Mouse (Mus musculus) spleen, adult 12 weeks (tissue): ENCODE measurements around the gene Sohlh2.
"Not testable (repeated sequence)": the region's sequence is repeated elsewhere in the genome, so short reads cannot be mapped to it uniquely, and the experiment has no call there.

Source experiments
- DNase-seq: peaks from one replicate; pipeline ENCODE4 v3.0.0; 2022; ENCODE audit warnings: low spot score

Gene Sohlh2

DNA sequence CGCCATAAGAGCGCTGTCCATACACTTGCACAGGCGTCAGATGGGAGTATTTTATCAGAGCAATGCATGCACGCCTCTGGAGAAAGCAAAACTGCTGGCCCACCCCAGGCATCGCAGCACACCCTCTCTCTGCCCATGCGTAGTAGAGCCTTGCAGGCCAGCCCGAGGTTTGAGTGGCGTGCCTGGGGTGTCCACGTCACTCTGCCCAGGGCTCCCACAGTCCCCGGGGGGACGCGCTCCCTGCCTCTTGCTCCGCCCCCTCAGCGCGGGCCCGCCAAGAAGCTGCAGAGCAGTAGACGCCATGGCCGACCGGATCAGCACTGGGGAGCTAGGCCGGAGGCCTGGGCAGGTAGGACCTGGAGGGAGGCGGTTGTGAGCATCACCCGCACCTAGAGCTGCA is at the start of gene Sohlh2:
Gene Sohlh2 (plus strand): TSS at position 263 of the 400 bp plus-strand sequence.
- DNase-seq, result no peak

DNA sequence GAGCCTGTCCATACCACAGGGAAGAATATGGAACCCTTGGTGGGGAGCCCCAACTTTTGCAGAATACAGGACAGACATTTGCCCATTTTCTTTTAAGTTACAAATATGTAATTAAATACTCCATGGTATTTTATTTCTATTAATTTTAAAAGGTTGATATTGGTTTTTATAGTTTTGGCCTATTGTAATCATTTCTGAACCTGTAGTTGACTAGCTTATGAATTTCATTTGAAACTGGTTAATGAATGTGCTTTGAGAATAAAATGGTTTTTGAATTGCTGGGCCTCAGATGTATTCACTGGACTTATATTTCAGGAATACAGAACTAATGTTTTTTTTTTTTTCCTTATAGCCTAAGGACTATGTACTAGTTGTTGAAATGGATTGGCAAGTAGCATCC is 44.8 kb upstream of the Sohlh2 start, which contains the start of gene Ccdc169:
Gene Ccdc169 (plus strand): TSS at position 301 of the 400 bp plus-strand sequence.
- no peak for DNase-seq

DNA sequence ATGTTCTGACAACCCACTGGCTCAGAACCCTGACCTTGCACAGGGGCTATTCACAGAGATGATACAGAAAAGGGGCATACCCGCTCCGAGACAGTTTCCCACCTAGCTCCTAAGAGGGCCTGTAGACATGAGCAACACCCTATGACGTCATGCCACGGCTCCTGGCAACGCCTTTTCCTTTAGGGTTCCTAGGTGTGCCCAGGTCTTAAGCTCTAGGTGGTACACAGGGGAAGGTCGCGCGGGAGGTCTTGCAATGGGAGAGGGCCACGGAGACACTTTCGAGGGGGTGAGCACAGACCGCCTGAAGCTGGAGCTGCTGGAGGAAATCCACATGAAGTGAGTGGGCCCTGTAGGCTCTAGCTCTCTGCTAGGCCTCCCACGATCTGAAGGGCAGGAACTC is 42.0 kb upstream of the Sohlh2 start:
- DNase-seq, result no peak

DNA sequence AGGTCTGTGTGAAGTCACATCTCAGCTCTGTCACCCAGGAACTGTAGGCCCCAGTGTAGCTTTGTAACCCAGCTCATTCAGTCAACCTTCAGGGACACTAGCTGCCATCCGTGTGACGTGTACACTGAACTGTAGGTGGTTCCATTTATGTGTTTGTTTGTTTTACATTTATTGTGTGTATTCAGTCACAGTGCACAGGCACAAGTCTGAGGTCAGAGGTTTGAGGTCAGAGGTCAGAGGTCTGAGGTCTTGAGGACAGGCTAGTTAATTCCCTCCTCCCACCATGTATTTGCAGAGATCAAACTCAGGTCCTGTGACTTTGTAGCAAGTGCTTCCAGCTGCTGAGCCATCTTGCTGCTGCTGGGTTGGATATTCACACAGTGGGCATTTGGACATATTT is 40.4 kb upstream of the Sohlh2 start:
- DNase-seq, result no peak

DNA sequence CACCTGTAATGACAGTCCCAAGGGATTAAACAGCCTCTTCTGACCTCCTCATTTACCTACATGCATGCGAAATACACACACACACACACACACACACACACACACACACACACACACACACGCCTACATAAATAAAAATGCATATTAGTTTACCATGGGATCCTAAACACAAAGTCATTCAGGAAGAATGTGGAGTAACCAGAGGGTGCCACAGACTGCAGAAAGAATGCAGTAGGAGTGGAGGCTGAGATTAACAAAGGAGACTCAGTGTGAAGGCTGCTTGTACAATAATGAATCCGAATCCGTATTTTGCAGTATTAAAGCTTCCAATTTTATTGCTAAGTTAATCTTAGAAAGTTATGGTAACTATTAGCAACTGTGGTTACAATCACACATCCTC is 36.9 kb upstream of the Sohlh2 start:
- no peak for DNase-seq

DNA sequence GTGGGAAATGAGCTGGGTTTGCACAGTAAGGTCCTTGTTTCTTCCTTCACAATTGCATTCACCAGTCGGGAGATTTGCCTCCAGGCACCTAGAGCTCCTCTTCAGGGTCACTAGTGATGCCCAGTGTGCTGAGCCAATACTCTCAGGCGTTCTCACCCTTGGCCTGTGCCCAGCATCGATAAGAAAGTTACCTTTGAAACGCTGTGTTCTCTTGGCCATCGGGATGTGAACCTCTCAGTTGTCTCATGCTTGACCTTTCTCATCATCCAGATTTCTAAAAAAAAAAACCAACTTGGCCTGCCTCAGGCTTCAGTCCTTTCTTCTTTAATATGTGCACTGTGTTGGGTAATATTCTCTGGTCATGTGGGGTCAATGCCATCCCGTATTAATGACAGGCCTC is 35.4 kb upstream of the Sohlh2 start:
- DNase-seq, result no peak

DNA sequence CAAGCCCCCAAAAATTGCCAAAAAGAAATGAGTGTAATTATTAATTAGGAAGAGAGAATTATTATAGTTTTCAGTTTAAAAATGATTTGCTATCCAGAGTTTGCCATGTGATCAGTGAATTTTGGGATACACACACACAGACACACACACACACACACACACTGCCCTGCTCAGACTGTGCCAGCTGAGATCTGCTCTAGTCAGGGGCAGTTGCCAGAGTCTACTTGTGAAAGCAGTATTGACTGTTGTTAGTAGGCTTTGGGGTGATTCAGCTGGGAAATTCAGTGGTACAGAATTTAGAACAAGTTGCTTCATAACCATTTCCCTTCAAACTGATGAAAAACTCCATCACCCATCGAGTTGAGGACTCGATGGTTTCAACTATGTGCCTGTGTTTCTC is 34.7 kb upstream of the Sohlh2 start:
- no peak for DNase-seq

DNA sequence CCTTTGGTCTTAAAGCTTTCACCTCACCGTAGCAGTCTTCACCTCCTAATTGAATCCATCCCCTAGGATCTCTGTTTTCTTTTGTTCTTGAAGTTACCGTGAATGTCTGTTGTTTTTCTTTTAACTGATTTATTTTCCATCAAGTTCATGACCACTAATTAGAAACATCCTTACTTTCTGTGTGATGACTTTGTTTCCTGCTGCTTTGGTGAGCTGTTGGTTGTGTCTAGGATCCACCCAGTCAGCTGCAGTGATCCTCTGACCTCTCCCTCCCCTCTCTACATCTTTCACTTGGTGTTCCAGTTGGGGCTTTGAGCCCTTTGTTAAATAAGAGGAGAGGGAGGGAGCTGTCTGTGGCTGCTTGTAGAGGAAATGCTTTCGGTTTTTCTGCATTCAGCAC is 33.7 kb upstream of the Sohlh2 start:
- no peak for DNase-seq

DNA sequence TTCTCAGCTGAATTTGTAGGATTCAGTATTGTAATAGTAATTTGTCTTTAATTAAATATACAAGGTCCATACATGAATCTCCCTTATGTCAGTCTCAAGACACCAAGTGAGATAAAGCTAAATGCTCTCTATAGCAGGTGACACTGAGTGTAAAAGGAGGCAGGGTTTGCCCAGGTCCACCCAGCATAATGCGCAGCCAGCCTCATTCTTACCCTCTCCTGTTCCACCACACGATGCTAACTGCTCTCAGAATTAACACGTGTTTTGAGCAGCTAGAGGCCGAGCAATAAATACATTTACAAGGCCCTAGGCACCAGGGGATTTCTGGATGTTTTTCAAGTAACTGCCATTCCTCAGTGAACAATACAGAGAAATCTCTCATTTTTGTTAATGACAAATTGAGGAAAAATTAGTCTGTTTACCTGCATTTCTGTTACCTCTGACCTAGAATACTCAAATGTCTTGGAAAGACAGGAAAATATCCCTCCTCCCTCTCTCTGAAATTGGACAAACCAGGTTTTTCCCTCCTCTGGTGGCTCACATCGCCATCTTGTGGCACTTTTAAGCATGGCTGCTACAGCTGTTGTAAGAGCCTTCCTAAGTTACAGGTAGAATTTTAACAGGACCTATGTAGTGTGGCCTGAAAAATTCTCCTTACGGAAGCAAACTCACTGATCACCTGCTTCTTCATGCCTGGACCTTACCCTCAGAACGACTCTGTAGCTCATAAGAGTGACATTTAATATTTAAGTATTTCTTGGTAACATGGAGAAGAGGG is 30.0 kb upstream of the Sohlh2 start:
- no peak for DNase-seq

DNA sequence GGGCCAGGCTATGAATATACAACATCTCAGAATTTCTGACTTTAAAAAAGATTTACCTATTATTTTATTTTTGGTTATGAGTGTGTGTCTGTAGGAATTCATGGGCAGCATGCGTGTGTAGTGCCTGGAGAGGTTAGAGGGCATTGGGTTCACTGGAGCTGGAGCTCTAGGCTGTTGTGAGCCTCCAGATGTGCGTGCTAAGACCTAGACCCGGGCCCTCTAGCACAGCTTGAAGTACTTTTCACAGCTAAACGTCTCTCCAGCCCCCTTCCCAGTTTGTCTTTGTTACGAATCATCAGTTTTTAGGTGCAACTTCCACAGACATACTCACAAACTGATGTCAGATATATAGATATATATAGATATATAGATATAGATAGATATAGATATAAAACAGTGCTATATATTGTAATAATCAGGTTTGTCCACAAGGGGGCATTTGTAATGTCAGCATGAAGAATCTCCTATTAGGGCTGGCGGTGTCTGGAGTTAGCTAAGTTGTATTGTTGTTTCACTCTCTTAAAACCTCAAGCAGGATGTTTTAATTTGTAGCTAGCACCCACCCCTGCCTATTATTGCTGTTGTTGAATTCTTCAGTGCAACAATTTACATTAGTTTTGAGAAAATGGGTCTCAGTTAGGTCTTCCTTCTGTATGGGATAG is 29.0 kb upstream of the Sohlh2 start:
- DNase-seq, result no peak

DNA sequence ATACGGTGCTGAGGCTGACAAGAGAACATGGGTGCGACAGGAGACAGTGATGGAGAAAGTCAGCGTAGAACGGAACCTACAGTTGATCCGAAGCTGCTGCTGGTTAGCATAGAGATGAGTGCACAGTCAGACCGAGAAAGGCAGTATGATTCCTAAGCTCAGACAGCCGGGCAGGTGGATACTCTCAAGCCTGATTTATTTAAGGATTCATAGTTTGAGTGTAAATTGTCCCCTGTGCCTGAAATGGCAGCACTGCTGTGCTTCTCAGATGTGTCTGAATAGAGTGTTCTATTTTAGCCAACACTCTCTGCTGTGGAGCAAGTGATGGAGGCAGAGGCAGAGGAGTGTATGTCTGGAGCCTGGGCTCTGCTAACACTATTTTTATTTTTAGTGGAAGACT is 27.7 kb upstream of the Sohlh2 start:
- no peak for DNase-seq

DNA sequence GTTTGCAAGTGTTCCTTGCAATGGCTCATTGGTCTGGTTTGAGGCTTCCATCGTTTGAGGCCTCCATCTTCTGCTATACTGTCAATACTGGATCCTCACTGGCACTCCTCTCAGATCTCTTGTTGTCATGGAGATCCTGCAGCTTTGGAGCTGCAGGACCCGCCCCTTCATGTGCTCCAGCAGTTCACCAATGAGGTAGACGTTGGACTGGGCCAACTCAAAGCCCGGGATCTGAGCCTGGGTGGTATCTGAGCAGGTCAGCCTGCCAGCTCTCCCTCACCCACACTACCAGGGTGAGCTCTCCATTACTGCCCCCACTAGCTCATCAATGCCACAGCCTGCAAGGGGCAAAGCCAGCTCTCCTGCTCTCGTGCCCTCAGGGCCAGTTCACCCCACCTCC is 24.4 kb upstream of the Sohlh2 start:
- DNase-seq, result no peak

DNA sequence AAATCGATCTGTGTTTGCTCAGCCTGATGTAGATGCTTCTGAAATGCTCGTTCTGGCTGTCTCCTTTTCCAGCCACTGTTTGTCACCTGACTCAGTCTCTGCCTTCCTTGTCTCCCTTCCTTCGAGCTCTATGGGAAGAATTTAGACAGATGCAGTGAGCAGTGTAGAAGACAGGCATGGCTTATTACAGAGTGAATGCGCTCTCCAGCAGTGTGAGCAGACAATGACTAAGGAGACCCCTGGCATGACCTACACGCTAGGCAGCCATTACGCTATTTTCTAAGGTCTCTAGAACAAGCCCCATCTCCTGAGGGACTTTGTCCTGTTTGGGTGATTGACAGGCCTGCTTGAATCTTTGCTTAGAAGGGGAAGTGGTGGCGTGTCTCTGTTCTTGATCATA is 20.7 kb upstream of the Sohlh2 start:
- no peak for DNase-seq

DNA sequence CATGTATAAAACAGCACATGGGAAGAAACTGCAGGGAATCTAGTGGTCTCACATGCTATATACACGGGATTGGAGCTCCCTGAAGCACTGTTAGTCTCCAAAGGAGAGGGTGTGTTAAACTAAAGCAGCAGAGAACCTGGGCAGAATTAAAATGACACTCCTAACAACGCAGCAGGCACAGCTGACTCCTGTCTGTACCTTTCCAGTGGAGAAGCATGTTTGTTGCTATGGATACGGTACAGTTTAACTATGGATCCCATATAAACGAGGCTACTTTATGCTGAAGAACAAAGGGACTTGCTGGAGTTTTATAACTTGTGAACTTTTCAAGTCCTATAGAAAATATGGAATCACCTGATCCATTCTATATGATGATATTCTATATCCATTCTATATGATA is 18.3 kb upstream of the Sohlh2 start:
- no peak for DNase-seq

DNA sequence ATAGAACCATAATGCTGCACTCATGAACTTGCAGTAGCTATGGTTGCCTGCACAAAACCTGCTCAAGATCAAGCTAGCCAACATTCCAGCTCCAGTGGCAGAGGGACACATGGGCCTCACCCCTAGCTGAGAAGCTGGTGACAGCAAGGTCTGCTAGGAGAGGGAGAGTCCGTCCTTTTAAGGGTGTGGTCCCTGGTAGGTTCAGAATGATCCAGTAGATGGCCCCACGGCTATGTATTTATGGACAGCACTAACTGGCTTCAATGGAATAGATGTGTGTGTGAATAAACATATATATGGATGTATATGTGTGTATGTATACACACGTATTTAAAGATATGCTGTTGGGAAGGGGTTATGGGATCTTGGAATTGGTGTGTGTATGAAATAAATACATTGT is 9.3 kb upstream of the Sohlh2 start:
- DNase-seq, result no peak

DNA sequence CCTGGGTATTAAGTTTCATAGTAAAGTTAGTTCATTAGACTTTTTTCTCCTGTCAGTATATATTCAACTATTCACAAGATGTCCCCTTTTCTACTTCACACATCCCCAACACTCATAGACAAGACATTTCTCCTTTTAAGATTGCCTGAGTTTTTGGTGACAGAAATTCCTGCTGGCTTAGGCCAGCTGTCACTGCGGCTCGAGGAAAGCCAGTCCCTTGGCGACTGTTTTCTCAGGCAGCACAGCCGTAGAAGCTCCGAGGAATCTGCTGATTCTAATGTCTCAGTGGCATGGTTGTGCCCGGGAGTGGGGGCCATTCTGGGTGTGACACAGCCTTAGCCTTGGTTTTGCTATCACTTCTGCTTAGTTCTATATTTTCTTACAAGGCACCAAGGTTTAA is 4.6 kb upstream of the Sohlh2 start:
- no peak for DNase-seq

DNA sequence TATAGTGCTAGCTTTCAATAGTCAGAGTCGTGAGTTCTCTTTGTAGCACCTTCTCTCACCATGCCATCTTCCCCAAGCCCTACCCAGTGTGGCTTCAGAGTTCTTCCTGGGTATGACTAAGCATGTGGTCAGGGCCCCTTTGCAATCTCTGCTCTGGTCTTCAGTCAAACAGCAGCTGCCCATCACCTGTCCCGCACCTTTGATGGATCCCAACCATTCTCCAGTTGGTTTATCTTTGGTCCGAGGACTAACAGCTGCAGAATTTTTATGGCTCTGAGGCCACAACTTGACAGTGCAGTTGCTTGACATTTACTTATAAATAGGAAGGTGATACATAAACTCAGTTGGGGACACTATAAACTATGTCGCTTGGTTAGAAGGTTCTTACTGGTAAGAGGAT is 9.8 kb downstream of the Sohlh2 start:
- DNase-seq, result no peak

DNA sequence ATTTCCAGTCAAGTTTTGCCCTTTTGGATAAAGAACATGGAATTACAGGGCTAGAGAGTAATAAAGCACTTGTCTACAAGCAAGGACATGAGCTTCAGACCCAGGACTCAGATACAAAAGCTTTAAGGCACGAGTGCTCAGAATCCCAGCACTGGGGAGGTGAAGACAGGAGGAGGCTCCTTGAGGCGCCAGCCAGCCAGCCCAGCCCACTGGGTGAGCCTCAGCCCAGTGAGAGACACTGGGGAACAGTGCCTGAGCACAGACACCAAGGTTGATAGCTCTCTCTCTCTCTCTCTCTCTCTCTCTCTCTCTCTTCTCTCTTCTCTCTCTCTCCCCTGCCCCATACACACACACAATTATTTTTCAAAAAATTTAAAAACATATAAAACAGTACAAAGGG is 11.5 kb downstream of the Sohlh2 start:
- no peak for DNase-seq

DNA sequence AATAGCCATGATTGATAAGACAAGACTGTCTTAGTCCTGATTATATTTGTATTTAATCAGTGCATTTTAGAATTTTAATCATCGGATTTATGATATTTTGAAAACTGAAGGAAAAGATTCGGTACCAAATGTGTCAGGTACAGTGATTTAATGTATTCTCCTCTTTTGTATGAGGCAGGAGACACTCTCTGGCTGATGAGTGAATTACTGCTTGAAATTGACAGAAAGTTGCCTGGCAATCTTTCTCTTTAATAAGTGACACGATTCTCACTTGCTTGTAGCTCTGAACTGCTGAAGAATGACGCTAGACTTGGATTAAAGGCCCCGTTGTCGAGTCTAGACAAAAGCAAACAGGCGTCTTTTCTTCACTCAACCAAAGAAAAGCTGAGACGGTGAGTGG is 13.0 kb downstream of the Sohlh2 start:
- DNase-seq, result no peak

DNA sequence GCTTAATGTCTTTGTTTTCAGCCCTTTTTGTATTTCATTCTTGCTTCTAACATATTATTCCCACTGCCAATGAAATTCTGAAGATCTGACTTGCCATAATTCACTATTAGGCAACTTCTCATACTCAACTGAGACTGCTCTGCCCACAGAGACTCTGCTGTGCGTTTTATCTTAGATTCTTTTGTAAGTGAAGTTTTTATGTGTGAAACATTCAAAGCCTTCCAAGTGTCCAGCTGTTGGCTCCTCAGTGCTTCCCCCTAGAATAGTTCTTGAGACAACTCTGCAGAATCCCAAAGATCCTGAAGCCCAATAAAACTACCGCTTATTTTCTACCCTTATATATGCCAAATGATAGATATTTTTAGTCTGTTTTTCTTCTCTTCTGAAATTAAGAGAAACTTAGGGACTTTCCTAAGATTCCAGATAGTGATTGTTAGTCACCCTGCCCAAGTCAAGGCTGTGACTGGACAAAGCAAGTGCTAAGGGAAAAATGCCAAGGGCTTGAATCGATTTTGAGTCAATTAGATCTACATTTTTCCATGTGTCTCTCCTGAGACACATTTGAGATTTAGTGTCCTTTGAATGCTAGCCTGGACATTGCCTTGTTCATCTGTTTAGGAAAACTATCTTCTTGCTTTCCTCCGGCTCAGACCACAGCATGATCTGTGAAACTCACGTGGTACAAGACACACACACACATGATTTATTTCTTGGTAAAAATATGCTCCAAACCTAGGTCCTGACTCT is 13.9 kb downstream of the Sohlh2 start:
- no peak for DNase-seq

DNA sequence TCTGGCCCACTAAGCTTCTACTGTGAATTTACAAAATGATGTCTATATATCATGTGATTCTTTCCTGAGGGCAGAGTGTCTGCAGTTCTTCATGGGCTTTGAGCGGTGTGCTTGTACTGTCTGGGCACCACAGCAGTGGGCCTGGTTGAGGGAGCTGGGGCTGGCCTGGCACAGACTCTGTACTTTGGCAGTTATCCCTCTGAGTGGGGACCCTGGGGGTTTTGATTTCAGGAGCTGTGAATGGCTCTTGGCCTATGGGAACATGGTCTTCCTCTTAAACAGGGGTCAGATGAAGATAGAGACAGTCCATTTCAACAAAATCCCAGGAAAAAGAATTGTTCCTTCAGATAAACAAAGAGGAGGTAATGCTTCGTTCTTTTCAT is 14.5 kb downstream of the Sohlh2 start:
- DNase-seq, result no peak

DNA sequence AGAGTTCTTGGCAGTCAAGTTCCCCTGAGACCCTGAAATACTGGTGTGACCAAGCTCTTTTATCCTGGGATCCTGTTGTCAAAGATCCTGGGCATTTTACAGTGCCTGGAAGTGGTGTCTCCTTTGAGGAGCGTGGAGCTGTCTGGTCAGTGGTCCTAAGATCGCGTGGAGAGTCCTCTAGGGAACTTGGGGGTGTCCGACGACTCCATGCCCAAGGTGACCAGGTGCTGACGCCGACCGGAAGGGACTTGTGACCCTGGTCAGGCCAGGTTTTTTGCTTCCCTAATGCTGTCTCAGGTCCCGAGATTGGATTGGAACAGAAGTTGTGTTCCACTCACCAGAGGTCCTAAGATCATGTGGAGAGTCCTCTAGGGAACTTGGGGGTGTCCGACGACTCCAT is 21.8 kb downstream of the Sohlh2 start:
- DNase-seq, result not testable (repeated sequence)

DNA sequence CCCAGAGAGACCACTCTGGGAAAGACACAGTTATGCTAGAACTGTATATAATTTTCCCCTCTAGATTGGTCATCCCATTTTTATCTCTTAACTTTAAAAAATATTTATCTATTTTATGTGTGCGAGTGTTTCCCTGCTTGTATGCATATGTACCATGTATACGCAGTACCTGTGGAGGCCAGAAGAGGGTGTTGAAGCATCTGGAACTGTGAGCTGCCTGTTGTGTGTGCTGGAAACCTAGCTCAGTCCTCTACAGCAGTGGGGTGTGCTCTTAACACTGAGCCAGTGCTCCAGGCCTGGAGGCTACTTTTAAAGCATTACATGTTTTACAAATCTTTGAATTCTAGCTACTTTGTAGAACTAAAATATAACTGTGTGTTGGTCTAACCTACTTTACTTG is 24.6 kb downstream of the Sohlh2 start:
- DNase-seq, result no peak
